Mouse (Mus musculus) testis, postnatal 10 days (tissue): ENCODE results near the gene Grin2b.
A peak's percentile ranks its signal among the peaks of the same experiment; 100 is the strongest.

Experiments used
- DNase-seq: peaks from one replicate; pipeline ENCODE4 v3.0.0; 2021; ENCODE audit warnings: low spot score

The Grin2b gene

DNA sequence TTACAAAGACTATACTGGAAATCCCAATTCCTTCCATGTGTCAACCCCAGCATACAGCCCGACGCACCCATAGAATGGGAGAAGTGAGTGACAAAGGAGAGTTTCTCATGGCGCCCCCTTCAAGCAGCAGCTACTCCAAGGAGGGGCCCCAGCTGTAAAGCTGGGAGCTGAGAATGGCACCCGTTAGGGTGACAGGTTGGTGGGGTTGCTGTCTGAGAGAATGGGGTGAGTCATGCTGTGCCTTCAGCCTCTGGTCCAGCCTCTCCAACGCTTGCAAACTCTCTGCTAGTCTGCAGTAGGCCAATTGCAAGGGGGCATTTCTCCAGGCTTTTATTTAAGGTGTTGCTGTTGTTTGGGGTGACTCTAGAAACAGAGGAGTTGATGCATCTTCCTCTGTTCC is 73.1 kb downstream of the Grin2b start:
- no peak for DNase-seq

- no peak for DNase-seq
Observed at GRCm38 (mm10) chr6:136096269-136096668, 77.0 kb downstream of the Grin2b start.

DNA sequence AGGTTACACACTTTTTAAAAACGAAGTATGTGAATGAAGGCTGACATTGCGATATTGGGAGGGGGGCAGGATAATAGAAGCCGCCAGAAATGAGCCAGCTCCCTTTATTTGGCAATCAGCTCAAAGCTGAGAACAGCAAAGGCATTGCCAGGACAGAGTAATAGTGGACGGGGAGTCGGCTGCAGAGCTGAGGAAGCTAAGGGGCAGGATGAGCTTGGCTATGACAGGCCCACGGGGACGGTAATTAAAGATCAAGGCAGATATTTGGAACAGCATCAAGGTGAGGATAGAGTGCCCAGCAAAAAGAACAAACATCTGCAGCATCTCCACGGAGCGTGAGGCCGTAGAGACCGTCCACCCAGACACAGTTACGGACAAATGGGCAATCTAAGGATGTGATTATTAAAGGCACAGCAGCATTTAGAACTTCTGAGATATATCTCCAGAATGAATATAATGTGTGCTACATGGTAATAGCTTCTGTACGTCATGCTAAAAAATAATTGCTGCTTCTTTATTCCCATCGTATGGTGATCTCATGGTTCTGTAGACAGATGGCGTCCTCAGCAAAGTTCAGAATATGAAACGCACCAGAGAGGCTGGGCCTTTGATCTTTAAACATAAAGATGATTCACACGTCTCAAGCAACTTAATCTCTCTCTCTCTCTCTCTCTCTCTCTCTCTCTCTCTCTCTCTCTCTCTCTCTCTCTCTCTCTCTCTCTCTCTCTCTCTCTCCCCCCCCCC is 93.1 kb downstream of the Grin2b start:
- no peak for DNase-seq

DNA sequence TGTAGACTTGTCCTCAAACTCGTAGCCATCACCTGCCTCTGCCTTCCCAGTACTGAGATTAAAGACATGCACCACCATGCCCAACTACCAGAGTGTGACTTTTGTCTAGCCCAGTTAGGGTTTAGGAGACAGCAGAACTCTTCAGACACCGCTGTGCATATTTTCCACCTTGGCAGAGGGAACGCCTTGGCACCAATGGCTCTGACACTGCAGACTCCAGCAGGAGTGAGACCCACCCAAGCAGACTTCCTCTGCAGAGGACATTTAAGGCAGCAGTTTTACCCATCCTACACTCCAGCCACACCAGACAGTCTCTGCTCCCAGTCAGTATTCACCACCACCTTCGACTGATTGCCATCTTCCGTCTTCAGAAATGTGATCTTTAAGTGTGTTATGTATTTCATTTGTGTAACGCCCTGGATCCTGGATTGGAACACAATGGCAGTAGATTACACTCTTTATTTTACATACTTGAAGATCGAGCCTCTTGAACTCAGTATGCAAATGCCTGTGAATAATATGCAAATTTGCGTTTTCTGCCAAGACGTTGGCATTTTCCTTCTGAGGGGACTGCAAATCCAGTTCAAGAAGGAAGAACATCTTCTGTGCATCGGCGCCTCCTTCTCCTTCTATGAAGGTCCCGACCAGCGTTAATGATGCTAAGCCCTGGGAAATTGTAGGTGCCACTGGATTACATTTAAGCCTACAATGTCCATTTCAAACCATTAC is 100.8 kb downstream of the Grin2b start:
- no peak for DNase-seq

- DNase-seq = no peak
Observed at GRCm38 (mm10) chr6:136070101-136070500, 103.2 kb downstream of the Grin2b start.

- DNase-seq = no peak
Observed at GRCm38 (mm10) chr6:136053346-136053745, 120.0 kb downstream of the Grin2b start.

DNA sequence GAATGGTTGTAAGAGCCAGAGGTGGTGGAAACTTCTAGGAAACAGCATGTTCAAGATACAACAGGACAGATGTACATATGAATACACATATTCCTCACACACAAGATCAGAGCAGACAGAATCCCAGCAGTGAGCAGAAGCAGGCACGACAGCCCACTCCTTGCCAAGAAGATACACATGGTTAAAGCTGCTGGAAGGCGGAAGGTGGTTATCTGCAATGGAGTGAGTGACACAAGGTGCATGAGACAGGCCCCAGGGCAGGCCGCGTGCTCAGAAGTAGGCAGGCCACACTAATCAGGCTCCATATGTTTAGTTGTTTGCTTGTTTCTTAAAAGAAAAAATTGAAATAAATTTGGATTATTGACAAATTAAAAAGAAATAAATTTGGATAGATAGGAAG is 123.0 kb downstream of the Grin2b start:
- no peak for DNase-seq

- DNase-seq = no peak
Observed at GRCm38 (mm10) chr6:136048084-136048483, 125.2 kb downstream of the Grin2b start.

- DNase-seq = no peak
Observed at GRCm38 (mm10) chr6:136046091-136046490, 127.2 kb downstream of the Grin2b start.

DNA sequence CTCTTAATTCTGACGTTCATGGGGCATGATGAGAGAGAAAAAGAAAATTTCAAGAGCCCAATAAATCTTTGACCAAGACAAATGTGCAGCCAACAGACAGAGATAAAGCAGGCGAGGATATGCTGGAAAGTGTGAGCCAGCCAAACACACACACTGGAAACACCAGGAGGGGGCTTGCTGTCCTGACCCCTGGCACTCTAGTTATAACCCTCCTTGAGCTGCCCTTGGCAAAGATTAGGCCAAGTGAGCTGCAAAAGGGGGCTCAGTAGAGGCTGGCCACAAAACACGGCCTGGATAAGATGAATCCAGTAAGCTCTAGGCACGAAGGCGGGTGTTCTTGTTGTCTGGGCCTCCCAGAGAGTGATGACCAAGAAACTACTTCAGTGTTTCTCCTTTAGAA is 128.8 kb downstream of the Grin2b start:
- no peak for DNase-seq

DNA sequence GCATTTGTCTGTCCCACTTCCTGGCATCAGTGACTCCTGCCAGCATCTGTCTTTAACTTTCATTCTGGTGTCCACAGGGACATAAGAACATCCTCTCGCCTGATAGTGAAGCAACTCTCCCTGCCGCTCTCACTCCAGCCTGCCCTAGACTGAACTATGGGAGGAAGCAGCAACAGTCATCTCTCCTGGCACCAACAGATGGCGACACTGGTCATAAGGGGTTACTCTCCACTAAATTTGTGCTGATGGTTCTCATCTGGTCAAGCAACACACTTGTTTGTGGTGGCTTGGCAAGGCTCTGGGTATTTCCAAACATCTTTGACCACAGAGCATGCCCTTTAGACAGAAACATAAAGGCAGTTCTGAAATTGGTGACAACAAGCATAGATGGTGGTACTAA is 130.9 kb downstream of the Grin2b start:
- DNase-seq = peak; percentile 50

- no peak for DNase-seq
Observed at GRCm38 (mm10) chr6:136041821-136042220, 131.5 kb downstream of the Grin2b start.

DNA sequence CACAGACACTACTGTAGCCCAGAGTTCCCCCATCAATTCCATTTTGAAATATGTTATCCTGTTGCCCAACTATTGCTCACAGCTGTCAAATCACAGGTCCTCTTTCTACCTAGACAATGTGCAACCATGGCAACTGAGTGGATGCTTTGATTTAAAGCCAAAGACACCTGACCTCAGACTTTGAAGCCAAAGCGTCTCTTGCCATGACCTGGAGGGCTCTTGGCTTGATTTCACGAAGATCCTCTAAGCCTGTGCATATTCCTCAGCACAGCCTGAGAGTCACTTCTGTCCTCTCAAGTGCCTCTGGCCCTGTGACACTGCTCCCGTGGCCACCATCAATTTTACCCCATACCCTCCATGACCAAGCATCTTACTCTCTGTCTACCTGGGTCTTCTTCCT is 132.4 kb downstream of the Grin2b start:
- DNase-seq = no peak

DNA sequence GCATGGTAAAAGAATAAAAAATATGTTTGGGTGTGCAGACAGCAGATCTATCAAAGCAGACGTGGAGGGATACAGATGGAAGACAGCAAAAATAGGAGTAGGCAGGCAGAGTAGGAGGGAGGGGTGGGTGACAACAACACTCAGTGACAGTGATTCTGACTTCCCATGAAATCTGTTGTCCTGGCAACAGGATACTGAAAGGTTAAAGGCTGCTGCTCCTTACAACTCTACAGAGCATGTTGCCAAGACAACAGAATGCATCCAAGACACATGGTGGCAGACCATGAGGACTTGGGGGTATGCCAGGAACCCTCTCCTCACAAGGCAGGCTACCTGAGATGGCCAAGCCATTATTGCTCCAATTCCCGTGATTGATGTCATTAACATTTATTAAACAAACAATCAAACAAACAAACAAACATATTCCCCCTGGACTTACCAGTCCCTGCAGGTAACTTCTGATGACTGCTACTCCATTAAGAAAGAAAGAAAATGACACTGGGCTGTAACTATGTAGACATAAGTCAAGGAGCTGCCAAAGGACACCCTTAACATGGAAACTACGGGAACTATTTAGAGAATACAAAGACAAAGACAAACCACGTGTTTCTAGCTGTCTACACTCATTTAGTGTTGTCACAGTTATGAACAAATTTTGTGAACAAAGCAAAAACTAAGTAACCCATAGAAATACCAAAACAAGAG is 143.9 kb downstream of the Grin2b start:
- no peak for DNase-seq

DNA sequence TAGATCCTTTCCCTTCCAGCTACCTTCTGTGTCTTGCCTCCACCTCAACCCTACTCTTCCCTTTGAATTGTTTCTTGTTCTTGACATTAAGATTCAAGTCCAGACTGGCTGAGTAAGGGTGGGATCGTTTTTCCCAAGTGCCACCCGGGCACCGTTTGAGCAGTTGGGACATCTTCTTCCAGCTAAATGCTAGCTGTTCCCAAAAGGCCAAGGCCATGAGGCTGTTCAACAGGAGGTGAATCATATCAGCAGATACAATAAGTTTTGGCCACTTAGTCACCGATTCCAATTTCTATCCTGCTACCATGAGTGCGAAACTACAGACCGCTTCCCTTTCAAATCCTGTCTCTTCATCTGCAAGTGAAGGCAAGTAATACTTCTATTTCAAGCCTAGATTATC is 146.4 kb downstream of the Grin2b start:
- DNase-seq = no peak

GRCm38 (mm10) chr6:136025801-136026200 is 147.5 kb downstream of the Grin2b start:
- no peak for DNase-seq

- no peak for DNase-seq
Observed at GRCm38 (mm10) chr6:136020460-136020859, 152.9 kb downstream of the Grin2b start.

DNA sequence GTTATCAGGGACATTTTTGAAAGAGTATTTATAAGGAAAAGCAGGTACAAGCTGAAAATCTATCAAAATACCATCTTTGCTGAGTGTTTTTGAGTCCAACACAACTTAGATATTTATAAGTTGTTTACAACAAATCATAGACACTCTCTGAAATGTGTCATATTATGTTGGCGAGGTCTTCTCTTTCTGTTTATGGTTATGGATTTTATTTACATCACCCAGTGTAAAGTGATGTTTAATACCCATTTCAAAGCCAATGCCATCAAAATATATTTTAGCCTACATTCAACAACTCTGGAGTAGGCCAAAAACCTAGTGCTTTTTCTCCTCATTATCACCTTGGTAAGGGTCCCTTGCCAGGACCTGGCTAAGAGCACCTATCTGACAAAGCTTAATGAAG is 154.3 kb downstream of the Grin2b start:
- no peak for DNase-seq

DNA sequence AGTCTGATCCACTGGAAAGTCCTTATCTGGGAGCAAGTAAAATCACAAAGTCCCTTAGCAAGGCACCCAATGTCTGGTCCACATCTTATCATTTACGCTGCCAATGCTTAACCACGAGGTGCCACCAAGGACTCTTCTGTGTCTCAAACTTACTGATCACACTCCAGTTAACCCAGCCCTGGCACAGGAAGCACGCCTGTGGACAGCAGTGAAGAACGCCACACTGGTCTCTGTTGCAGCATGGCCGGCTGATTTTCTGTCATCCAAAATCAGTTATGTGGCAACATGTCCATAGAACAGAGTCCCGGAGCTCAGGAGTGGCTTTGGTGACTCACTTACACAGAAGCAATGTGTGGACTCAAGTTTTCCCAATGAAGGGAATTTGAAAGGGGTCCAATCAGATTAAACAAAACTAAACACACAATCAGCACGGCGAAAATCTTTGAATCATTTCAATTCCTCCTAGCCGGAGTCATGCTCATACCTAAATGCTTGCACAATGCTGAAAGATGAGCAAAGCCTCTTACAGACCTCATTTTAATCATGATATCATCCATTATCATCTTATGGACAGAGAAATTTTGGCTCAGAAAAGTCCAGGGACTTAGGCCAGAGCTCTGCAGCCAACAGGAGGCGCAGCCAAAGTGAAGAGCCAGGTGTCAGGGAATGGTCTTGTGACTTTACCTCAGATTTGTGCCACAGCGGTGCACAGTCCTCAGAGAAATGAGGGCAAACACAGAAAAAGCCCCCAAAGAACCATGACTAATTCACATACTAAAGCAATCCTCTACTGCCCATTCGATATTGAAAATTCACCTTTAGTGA is 159.5 kb downstream of the Grin2b start:
- no peak for DNase-seq

DNA sequence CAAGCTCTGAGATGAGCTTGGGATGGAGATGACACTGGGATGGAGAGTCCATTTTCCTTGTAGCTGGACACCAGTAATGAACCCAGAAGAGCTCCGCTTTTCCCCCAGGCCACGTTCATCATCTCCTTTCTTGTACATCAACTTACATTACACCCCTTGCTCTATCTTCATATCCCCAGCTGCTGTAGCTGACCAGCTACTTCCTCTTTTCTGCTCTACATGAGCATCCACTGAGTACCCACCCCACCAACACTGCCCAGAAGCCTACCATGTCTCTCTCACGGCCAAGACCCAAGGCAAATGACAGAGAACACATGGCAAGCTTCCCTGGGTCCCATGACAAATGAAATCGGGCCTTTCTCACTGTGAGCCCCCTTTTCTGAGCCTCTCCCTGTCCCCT is 161.8 kb downstream of the Grin2b start:
- DNase-seq = no peak

- no peak for DNase-seq
Observed at GRCm38 (mm10) chr6:136011038-136011311, 162.3 kb downstream of the Grin2b start.

DNA sequence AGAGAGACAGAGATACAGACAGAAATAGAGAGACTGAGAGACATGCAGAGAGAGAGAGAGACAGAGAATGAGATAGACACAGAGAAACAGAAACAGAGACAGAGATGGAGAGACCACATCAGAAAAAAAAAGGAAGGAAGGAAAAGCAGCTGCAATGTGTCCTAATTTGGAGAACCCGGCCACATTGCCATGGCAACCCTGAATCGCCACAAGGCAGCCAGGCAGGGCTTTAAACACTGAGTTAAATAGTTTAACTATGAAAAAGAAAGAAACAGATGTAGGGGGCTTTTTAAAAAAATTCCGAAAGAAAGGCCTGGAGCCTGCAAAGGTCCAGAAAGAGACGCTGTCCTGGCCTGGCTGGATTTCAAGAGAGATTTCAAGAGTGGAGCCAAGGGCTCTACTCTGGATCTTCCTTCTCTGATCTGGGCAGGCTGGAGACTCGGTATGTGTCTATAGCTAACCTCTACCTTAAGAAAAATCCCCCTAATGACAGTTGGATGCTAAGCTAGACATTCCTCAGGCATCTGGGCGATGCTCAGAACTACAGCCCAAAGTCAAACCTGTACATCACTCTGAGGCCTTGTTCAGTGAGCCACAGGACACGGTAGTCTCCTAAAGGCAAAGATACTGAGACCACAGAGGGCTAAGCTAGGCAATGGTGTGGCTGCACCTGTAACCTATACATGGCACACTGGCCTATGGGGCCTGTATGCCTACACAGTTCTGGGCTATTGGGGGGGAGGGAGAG is 162.8 kb downstream of the Grin2b start:
- DNase-seq = peak; percentile 48
